Mouse (Mus musculus): ENCODE measurements around the gene Cdk5. TPM values are rescaled to one million over a fixed set of nuclear protein-coding genes. Genes with fewer than 3 reads are reported as not detected.

Gene Cdk5
- polyA plus RNA-seq, 1 experiment from 2014 or later, result 95.9 TPM

Other genes with a start within 250 kb of the Cdk5 start
- 9.0 and 10.3 TPM in 2 replicates for gene Kcnh2, start 71.9 kb downstream of the Cdk5 start, polyA plus RNA-seq (2015; fragmentation: Nextera tagmentation; extraction: Ambion mirVana)
- 7.0 and 7.8 TPM in 2 replicates for gene Nos3, start 58.7 kb downstream of the Cdk5 start, polyA plus RNA-seq (2015; fragmentation: Nextera tagmentation; extraction: Ambion mirVana)
- 0.39 and 0.69 TPM in 2 replicates for gene Atg9b, start 31.4 kb downstream of the Cdk5 start, polyA plus RNA-seq (2015; fragmentation: Nextera tagmentation; extraction: Ambion mirVana)
- 50.2 and 51.5 TPM in 2 replicates for gene Abcb8, start 29.9 kb downstream of the Cdk5 start, polyA plus RNA-seq (2015; fragmentation: Nextera tagmentation; extraction: Ambion mirVana)
- not detected in 2 replicates for gene Asic3, start 10.1 kb downstream of the Cdk5 start, polyA plus RNA-seq (2015; fragmentation: Nextera tagmentation; extraction: Ambion mirVana)
- 20.1 and 25.4 TPM in 2 replicates for gene Slc4a2, start 307 bp upstream of the Cdk5 start, polyA plus RNA-seq (2015; fragmentation: Nextera tagmentation; extraction: Ambion mirVana)
- gene Fastk, start 21.8 kb upstream of the Cdk5 start, polyA plus RNA-seq (2015; fragmentation: Nextera tagmentation; extraction: Ambion mirVana), result 80.4 and 95.0 TPM in 2 replicates
- 46.5 and 49.6 TPM in 2 replicates for gene Tmub1, start 24.3 kb upstream of the Cdk5 start, polyA plus RNA-seq (2015; fragmentation: Nextera tagmentation; extraction: Ambion mirVana)
- 48.8 and 52.2 TPM in 2 replicates for gene Agap3, start 28.6 kb upstream of the Cdk5 start, polyA plus RNA-seq (2015; fragmentation: Nextera tagmentation; extraction: Ambion mirVana)
- gene Gbx1, start 103.7 kb upstream of the Cdk5 start, polyA plus RNA-seq (2015; fragmentation: Nextera tagmentation; extraction: Ambion mirVana), result 0.17 and 0.20 TPM in 2 replicates
- 0.17 TPM in 1 of 2 replicates, not detected in the other for gene Asb10, start 117.4 kb upstream of the Cdk5 start, polyA plus RNA-seq (2015; fragmentation: Nextera tagmentation; extraction: Ambion mirVana)
- gene 4931409K22Rik, start 133.3 kb upstream of the Cdk5 start, polyA plus RNA-seq (2015; fragmentation: Nextera tagmentation; extraction: Ambion mirVana), result 0.07 and 0.08 TPM in 2 replicates
- gene Abcf2, start 153.9 kb upstream of the Cdk5 start, polyA plus RNA-seq (2015; fragmentation: Nextera tagmentation; extraction: Ambion mirVana), result 98.2 and 103 TPM in 2 replicates
- 17.8 and 18.6 TPM in 2 replicates for gene Chpf2, start 163.2 kb upstream of the Cdk5 start, polyA plus RNA-seq (2015; fragmentation: Nextera tagmentation; extraction: Ambion mirVana)
- 119 and 127 TPM in 2 replicates for gene Smarcd3, start 200.9 kb upstream of the Cdk5 start, polyA plus RNA-seq (2015; fragmentation: Nextera tagmentation; extraction: Ambion mirVana)

Measured in midbrain, embryonic 13.5 days (tissue).